Mouse (Mus musculus) MEL (cell line): ENCODE results near the gene Adgre5.

Source experiments
- CTCF ChIP-seq, 3 experiments: IDR thresholded peaks in 2 of 3; conservative IDR thresholded peaks in 1 of 3; 2 replicates each; pipeline ENCODE4 v1.5.1; 2011 to 2012; ENCODE audit warnings: low read length in 3 of 3, low read depth in 2 of 3, mild to moderate bottlenecking in 2 of 3, improper control_type of control experiment in 1 of 3, inconsistent platforms in 1 of 3, mixed read lengths in 1 of 3, moderate library complexity in 1 of 3; ENCODE audit not compliant: control insufficient read depth in 1 of 3, insufficient read depth in 1 of 3, poor library complexity in 1 of 3, severe bottlenecking in 1 of 3
- EP300 ChIP-seq, 2 experiments: IDR thresholded peaks; 2 replicates each; pipeline ENCODE4 v1.6.1; 2011; ENCODE audit warnings: improper control_type of control experiment in 2 of 2, low read length in 2 of 2, low read depth in 1 of 2, mild to moderate bottlenecking in 1 of 2
- ETS1 ChIP-seq: IDR thresholded peaks from 2 replicates; pipeline ENCODE4 v1.6.1; 2012; ENCODE audit warnings: low read depth, mild to moderate bottlenecking, inconsistent platforms, low read length, improper control_type of control experiment, moderate library complexity
- GATA1 ChIP-seq: IDR thresholded peaks from 2 replicates; pipeline ENCODE4 v1.6.1; 2011; ENCODE audit warnings: low read depth, low read length, improper control_type of control experiment
- HCFC1 ChIP-seq: IDR thresholded peaks from 2 replicates; pipeline ENCODE4 v1.6.1; 2012; ENCODE audit warnings: low read depth, mild to moderate bottlenecking, inconsistent platforms, low read length, improper control_type of control experiment, moderate library complexity
- MAFK ChIP-seq: IDR thresholded peaks from 2 replicates; pipeline ENCODE4 v1.6.1; 2011; ENCODE audit warnings: low read depth, mild to moderate bottlenecking, low read length, improper control_type of control experiment, borderline replicate concordance
- MYB ChIP-seq: IDR thresholded peaks from 2 replicates; pipeline ENCODE4 v1.6.1; 2011; ENCODE audit warnings: mild to moderate bottlenecking, low read depth, low read length, improper control_type of control experiment
- NRF1 ChIP-seq: IDR thresholded peaks from 2 replicates; pipeline ENCODE4 v1.6.1; 2014; ENCODE audit warnings: low read depth, mild to moderate bottlenecking, inconsistent platforms, low read length, improper control_type of control experiment, moderate library complexity; ENCODE audit not compliant: poor library complexity, insufficient read depth, severe bottlenecking
- POLR2A ChIP-seq, 2 experiments: IDR thresholded peaks; 2 replicates each; pipeline ENCODE4 v1.6.1; 2011 to 2012; ENCODE audit warnings: low read length in 2 of 2, mild to moderate bottlenecking in 2 of 2, control low read depth in 1 of 2, improper control_type of control experiment in 1 of 2, low read depth in 1 of 2, moderate library complexity in 1 of 2; ENCODE audit not compliant: control insufficient read depth in 1 of 2, insufficient read depth in 1 of 2, poor library complexity in 1 of 2
- TAL1 ChIP-seq: IDR thresholded peaks from 2 replicates; pipeline ENCODE4 v1.6.1; 2012; ENCODE audit warnings: mild to moderate bottlenecking, inconsistent platforms, low read length, moderate library complexity, mixed read lengths
- TCF12 ChIP-seq: IDR thresholded peaks from 2 replicates; pipeline ENCODE4 v1.6.1; 2014; ENCODE audit warnings: low read depth, mild to moderate bottlenecking, inconsistent platforms, low read length, improper control_type of control experiment, moderate library complexity
- ZC3H11A ChIP-seq: IDR thresholded peaks from 2 replicates; pipeline ENCODE4 v1.6.1; 2012; ENCODE audit warnings: low read depth, mild to moderate bottlenecking, inconsistent platforms, low read length, improper control_type of control experiment

DNA sequence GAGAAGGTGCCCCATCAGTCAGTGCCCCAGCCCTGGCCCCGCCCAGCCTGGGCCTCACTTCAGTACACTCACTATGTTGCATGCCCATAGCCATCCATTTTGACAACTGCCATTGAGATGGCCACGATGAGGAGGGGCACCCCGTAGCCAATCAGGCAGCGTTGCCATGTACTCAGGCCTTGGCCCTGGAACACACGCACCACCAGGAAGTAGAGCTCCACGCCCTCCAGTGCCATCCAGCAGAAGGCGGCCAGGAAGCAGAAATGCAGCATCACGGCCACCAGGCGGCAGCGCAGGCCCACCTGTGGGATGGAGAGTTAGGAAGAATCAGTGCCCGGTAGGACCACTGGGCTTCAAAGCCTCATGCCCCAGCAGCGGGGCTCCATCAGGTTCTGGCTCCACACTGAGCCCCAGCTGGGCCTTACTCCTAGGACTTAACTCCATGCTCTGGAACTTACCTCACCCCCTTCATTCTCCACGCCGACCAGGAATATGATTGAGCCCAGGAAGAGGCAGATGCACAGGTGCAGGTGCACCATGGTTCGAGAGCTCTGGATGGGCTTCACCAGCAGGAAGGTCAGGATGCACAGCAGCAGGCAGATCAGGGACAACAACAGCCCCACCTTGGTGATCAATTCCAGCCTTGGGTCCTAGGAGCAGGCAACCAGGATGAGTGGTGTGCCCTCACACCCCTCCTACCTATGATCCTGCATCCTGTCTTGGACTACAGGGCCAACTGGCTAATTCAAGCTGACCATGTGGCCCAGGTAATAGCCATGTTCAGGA, 16.2 kb downstream of the Adgre5 start:
- no peak; a peak in 1 of 4 replicates for TF ChIP-seq POLR2A (IDR thresholded peaks at IDR 0.05; ENCODE audit: control insufficient read depth in 1 of 2, insufficient read depth in 1 of 2, low read depth in 1 of 2, low read length in 2 of 2, poor library complexity in 1 of 2)
- no peak for TF ChIP-seq EP300 (IDR thresholded peaks at IDR 0.05; ENCODE audit: low read depth in 1 of 2, low read length in 2 of 2)
- no peak for TF ChIP-seq ETS1
- TF ChIP-seq TCF12 = no peak
- TF ChIP-seq HCFC1 = 0 out of 2 replicates have a peak, but pooled peaks have one; percentile 26
- TF ChIP-seq CTCF (IDR thresholded peaks at IDR 0.05 in 2 of 3, conservative IDR thresholded peaks at IDR 0.05 in 1 of 3; ENCODE audit: control insufficient read depth in 1 of 3, insufficient read depth in 1 of 3, low read depth in 2 of 3, low read length in 3 of 3, poor library complexity in 1 of 3, severe bottlenecking in 1 of 3) = peak; percentile 80 to 83 (median 82)
- TF ChIP-seq TAL1 = no peak
- no peak for TF ChIP-seq MYB
- peak; percentile 58 for TF ChIP-seq ZC3H11A
- TF ChIP-seq NRF1 = no peak
- TF ChIP-seq MAFK = no peak
- TF ChIP-seq GATA1 = no peak
